Mouse (Mus musculus): ENCODE data around the gene Pgk1. TPM values are rescaled to one million over a fixed set of nuclear protein-coding genes. Genes with fewer than 3 reads are reported as not detected.
A peak's percentile ranks its signal among the peaks of the same experiment; 100 is the strongest.
"Not testable (repeated sequence)": the region's sequence is repeated elsewhere in the genome, so short reads cannot be mapped to it uniquely, and the experiment has no call there.

Gene Pgk1
- total RNA-seq, 2 experiments from 2014 or later = 416 to 483 TPM

GRCm38 (mm10) chrX:106176331-106176730, 10.6 kb upstream of the Pgk1 start:
- no peak for DNase-seq (ENCODE audit: low spot score in 2 of 2)
- Histone ChIP-seq H3K4me3 (no peak overlapping the region), H3K27ac (no peak overlapping the region)
- no peak for TF ChIP-seq CTCF (conservative IDR thresholded peaks at IDR 0.05)

- Histone ChIP-seq H3K4me3 (no peak overlapping the region), H3K27ac (no peak overlapping the region)
- no peak for DNase-seq (ENCODE audit: low spot score in 2 of 2)
- TF ChIP-seq CTCF (conservative IDR thresholded peaks at IDR 0.05) = no peak
Measured at GRCm38 (mm10) chrX:106184279-106184678, 2.6 kb upstream of the Pgk1 start.

GRCm38 (mm10) chrX:106185706-106186105, 1.2 kb upstream of the Pgk1 start:
- TF ChIP-seq CTCF (conservative IDR thresholded peaks at IDR 0.05) = no peak
- Histone ChIP-seq H3K4me3 (no peak overlapping the region), H3K27ac (no peak overlapping the region)
- DNase-seq (ENCODE audit: low spot score in 2 of 2) = no peak

- DNase-seq (ENCODE audit: low spot score in 2 of 2) = no peak
- peak overlapping the region; percentile 67 for H3K4me3 ChIP-seq
- no peak for TF ChIP-seq CTCF (conservative IDR thresholded peaks at IDR 0.05)
- peak overlapping the region; percentile 87 for H3K27ac ChIP-seq
Measured at GRCm38 (mm10) chrX:106187737-106188136, 837 bp downstream of the Pgk1 start.

- peak overlapping the region; percentile 87; the same call in 1 of the 2 replicates for H3K27ac ChIP-seq
Measured at GRCm38 (mm10) chrX:106189356-106189755, 2.5 kb downstream of the Pgk1 start.

GRCm38 (mm10) chrX:106190091-106190490, 3.2 kb downstream of the Pgk1 start:
- no peak for DNase-seq (ENCODE audit: low spot score in 2 of 2)
- no peak overlapping the region; the same call in 1 of the 2 replicates for H3K4me3 ChIP-seq
- H3K27ac ChIP-seq = no peak overlapping the region
- no peak for TF ChIP-seq CTCF (conservative IDR thresholded peaks at IDR 0.05)

More at GRCm38 (mm10) chrX:106189356-106189755, 2.5 kb downstream of the Pgk1 start:
- no peak for TF ChIP-seq CTCF (conservative IDR thresholded peaks at IDR 0.05)
- H3K4me3 ChIP-seq = peak overlapping the region; percentile 13; the same call in 1 of the 2 replicates
- DNase-seq (ENCODE audit: low spot score in 2 of 2) = no peak

GRCm38 (mm10) chrX:106194361-106194760, 7.5 kb downstream of the Pgk1 start:
- H3K4me3 ChIP-seq; DNase-seq (ENCODE audit: low spot score in 2 of 2); H3K27ac ChIP-seq: not testable (repeated sequence)

GRCm38 (mm10) chrX:106197308-106197707, 10.4 kb downstream of the Pgk1 start:
- no peak for DNase-seq (ENCODE audit: low spot score in 2 of 2)
- Histone ChIP-seq H3K27ac (no peak overlapping the region), H3K4me3 (no peak overlapping the region)
- TF ChIP-seq CTCF (conservative IDR thresholded peaks at IDR 0.05) = peak; percentile 65

GRCm38 (mm10) chrX:106198904-106199303, 12.0 kb downstream of the Pgk1 start:
- Histone ChIP-seq H3K4me3 (no peak overlapping the region), H3K27ac (no peak overlapping the region)
- peak; percentile 61 for TF ChIP-seq CTCF (conservative IDR thresholded peaks at IDR 0.05)
- DNase-seq (ENCODE audit: low spot score in 2 of 2) = no peak

GRCm38 (mm10) chrX:106209100-106209499, 22.2 kb downstream of the Pgk1 start:
- no peak for DNase-seq (ENCODE audit: low spot score in 2 of 2)
- Histone ChIP-seq H3K27ac (no peak overlapping the region), H3K4me3 (no peak overlapping the region)
- no peak for TF ChIP-seq CTCF (conservative IDR thresholded peaks at IDR 0.05)

- peak overlapping the region; percentile 96 for H3K27ac ChIP-seq
- peak; percentile 47 for TF ChIP-seq CTCF (conservative IDR thresholded peaks at IDR 0.05)
- peak overlapping the region; percentile 72 for H3K4me3 ChIP-seq
- DNase-seq (ENCODE audit: low spot score in 2 of 2) = peak; percentile 70 to 71
Measured at GRCm38 (mm10) chrX:106219171-106220032, 32.5 kb downstream of the Pgk1 start.

- Histone ChIP-seq H3K4me3 (peak within 1 kb of the TSS; percentile 72), H3K27ac (peak within 1 kb of the TSS; percentile 96)
- TF ChIP-seq CTCF (conservative IDR thresholded peaks at IDR 0.05) = no peak
- no peak for DNase-seq (ENCODE audit: low spot score in 2 of 2)
Measured at GRCm38 (mm10) chrX:106221058-106221457, 34.2 kb downstream of the Pgk1 start, which contains the start of gene Taf9b. Taf9b (minus strand) TSS chrX:106221158.

Other genes with a start within 250 kb of the Pgk1 start
- gene Magt1, start 175.2 kb upstream of the Pgk1 start, total RNA-seq (2021) = 10 to 100 TPM; 14.7 to 14.8 TPM
- gene Cox7b, start 171.4 kb upstream of the Pgk1 start, total RNA-seq (2021) = 100 to 1,000 TPM; 284 to 324 TPM
- 1 to 10 TPM; 7.2 to 7.5 TPM for gene Atp7a, start 159.8 kb upstream of the Pgk1 start, total RNA-seq (2021)
- gene Tlr13, start 43.9 kb upstream of the Pgk1 start, total RNA-seq (2021) = 1 to 10 TPM; 1.2 to 1.4 TPM
- gene Taf9b, start 34.1 kb downstream of the Pgk1 start, total RNA-seq (2021) = 10 to 100 TPM; 23.2 to 23.5 TPM
- not detected for gene Fnd3c2, start 68.3 kb downstream of the Pgk1 start, total RNA-seq (2021)